Mouse (Mus musculus): ENCODE results near the gene Crocc2. TPM values are rescaled to one million over a fixed set of nuclear protein-coding genes. Genes with fewer than 3 reads are reported as not detected.

Gene Crocc2
- polyA plus RNA-seq (2015; fragmentation: Nextera tagmentation; extraction: Ambion mirVana), result 2.8 and 5.8 TPM in 2 replicates

GRCm38 (mm10) chr1:93168295-93168775 lies at the start of gene Crocc2:
Gene Crocc2 (plus strand): TSS chr1:93168725.
- WGBS, result 37% methylated on average over 10 of the region's 10 CpGs
- ATAC-seq (ENCODE audit: insufficient number of reproducible peaks, low FRiP score, low TSS enrichment, low read depth), result no peak
- no peaks in the 10 kb centered on the region for H3K9me3 ChIP-seq (replicated peaks)
- H3K4me2 ChIP-seq (replicated peaks), result no peak within 1 kb of the TSS
- no peak within 1 kb of the TSS for H3K9ac ChIP-seq
- H3K36me3 ChIP-seq, result no peaks in the 10 kb centered on the region
- H3K27me3 ChIP-seq, result peaks cover 7% of the 10 kb centered on the region; the same call in 1 of the 2 replicates
- no peak within 1 kb of the TSS for H3K27ac ChIP-seq (replicated peaks)
- H3K4me1 ChIP-seq, result no peaks in the 10 kb centered on the region
- no peak within 1 kb of the TSS for H3K4me3 ChIP-seq (replicated peaks)

- Histone ChIP-seq H3K36me3 (no peaks in the 10 kb centered on the region), H3K9ac (no peak overlapping the region), H3K4me2 (replicated peaks) (no peak overlapping the region), H3K4me1 (peaks cover 14% of the 10 kb centered on the region), H3K27ac (replicated peaks) (no peak overlapping the region), H3K27me3 (no peaks in the 10 kb centered on the region), H3K9me3 (replicated peaks) (no peaks in the 10 kb centered on the region), H3K4me3 (replicated peaks) (no peak overlapping the region)
- 39% methylated on average over 4 of the region's 4 CpGs for WGBS
- ATAC-seq (ENCODE audit: insufficient number of reproducible peaks, low FRiP score, low TSS enrichment, low read depth), result no peak
Observed at GRCm38 (mm10) chr1:93118816-93119215, 49.7 kb upstream of the Crocc2 start.

- no peaks in the 10 kb centered on the region for H3K36me3 ChIP-seq
- H3K4me3 ChIP-seq (replicated peaks), result no peak overlapping the region
- H3K4me1 ChIP-seq, result 0 out of 2 replicates have a peak, but pooled peaks cover 10% of the 10 kb centered on the region
- no peak overlapping the region for H3K9ac ChIP-seq
- peak; percentile 70; the same call in 1 of the 2 replicates for ATAC-seq (ENCODE audit: insufficient number of reproducible peaks, low FRiP score, low TSS enrichment, low read depth)
- no peak overlapping the region for H3K4me2 ChIP-seq (replicated peaks)
- no peaks in the 10 kb centered on the region for H3K27me3 ChIP-seq
- H3K9me3 ChIP-seq (replicated peaks), result no peaks in the 10 kb centered on the region
- 43% methylated on average over 11 of the region's 11 CpGs for WGBS
- H3K27ac ChIP-seq (replicated peaks), result peak overlapping the region; percentile 80
Observed at GRCm38 (mm10) chr1:93123179-93123854, 45.2 kb upstream of the Crocc2 start.

DNA sequence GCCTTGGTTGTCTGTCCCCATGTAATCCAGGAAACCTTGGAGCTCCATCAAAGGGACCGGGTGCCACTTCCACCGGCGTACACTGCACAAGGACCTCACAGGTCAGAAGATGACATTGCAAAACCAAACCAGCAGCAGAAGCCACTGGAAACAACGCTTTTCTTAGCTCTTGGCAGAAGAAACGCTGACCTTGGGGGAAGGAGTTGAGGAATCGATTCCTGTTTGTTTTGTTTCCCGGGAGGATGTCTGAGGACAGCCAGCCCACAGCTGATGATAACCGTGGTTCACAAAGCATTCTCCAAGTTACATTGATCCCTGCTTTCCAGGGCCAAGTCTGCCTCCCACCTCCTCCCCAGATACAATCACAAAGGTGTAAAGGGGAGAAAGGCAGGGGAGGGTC lies 44.5 kb upstream of the Crocc2 start:
- Histone ChIP-seq H3K27me3 (no peaks in the 10 kb centered on the region), H3K27ac (replicated peaks) (peak overlapping the region; percentile 80), H3K9ac (no peak overlapping the region), H3K4me1 (peaks cover 10% of the 10 kb centered on the region; the same call in 1 of the 2 replicates), H3K36me3 (no peaks in the 10 kb centered on the region), H3K9me3 (replicated peaks) (no peaks in the 10 kb centered on the region), H3K4me2 (replicated peaks) (no peak overlapping the region), H3K4me3 (replicated peaks) (no peak overlapping the region)
- 56% methylated on average over 8 of the region's 8 CpGs for WGBS
- ATAC-seq (ENCODE audit: insufficient number of reproducible peaks, low FRiP score, low TSS enrichment, low read depth), result no peak

- Histone ChIP-seq H3K36me3 (no peaks in the 10 kb centered on the region), H3K27ac (replicated peaks) (no peak overlapping the region), H3K4me2 (replicated peaks) (no peak overlapping the region), H3K9ac (no peak overlapping the region), H3K4me3 (replicated peaks) (no peak overlapping the region), H3K9me3 (replicated peaks) (no peaks in the 10 kb centered on the region), H3K4me1 (peaks cover 10% of the 10 kb centered on the region; the same call in 1 of the 2 replicates), H3K27me3 (no peaks in the 10 kb centered on the region)
- ATAC-seq (ENCODE audit: insufficient number of reproducible peaks, low FRiP score, low TSS enrichment, low read depth), result no peak
- WGBS, result 48% methylated on average over 5 of the region's 5 CpGs
Observed at GRCm38 (mm10) chr1:93125256-93125655, 43.3 kb upstream of the Crocc2 start.

DNA sequence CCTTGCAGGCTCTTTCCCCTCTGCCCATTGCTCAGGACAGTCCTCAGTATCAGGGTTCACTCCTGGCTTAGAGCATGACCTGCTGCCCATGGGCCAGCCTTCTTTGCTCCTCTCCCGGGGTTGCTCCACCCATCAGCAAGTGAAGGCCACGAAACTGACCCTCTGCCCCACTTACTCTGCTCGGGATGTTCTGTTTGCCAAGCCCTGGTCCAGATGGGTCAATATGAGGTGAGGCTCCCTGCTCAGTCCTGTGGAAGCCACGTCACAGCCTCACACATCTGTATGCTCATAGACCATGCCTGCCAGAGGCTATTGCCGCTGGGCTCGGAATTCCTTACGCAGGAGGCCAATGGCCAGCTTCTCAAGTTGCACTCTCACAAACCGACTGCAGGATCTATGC lies 40.3 kb upstream of the Crocc2 start:
- H3K9ac ChIP-seq, result no peak overlapping the region
- no peak overlapping the region for H3K27ac ChIP-seq (replicated peaks)
- H3K4me2 ChIP-seq (replicated peaks), result no peak overlapping the region
- 75% methylated on average over 8 of the region's 8 CpGs for WGBS
- H3K36me3 ChIP-seq, result no peaks in the 10 kb centered on the region
- no peak overlapping the region for H3K4me3 ChIP-seq (replicated peaks)
- peaks cover 10% of the 10 kb centered on the region; the same call in 1 of the 2 replicates for H3K4me1 ChIP-seq
- no peaks in the 10 kb centered on the region for H3K9me3 ChIP-seq (replicated peaks)
- no peaks in the 10 kb centered on the region for H3K27me3 ChIP-seq
- ATAC-seq (ENCODE audit: insufficient number of reproducible peaks, low FRiP score, low TSS enrichment, low read depth), result no peak

- peaks cover 6% of the 10 kb centered on the region; the same call in 1 of the 2 replicates for H3K4me1 ChIP-seq
- H3K4me2 ChIP-seq (replicated peaks), result no peak overlapping the region
- WGBS, result 12% methylated on average over 6 of the region's 6 CpGs
- no peak overlapping the region for H3K9ac ChIP-seq
- H3K27ac ChIP-seq (replicated peaks), result no peak overlapping the region
- H3K27me3 ChIP-seq, result no peaks in the 10 kb centered on the region
- no peak for ATAC-seq (ENCODE audit: insufficient number of reproducible peaks, low FRiP score, low TSS enrichment, low read depth)
- H3K36me3 ChIP-seq, result no peaks in the 10 kb centered on the region
- H3K4me3 ChIP-seq (replicated peaks), result no peak overlapping the region
- no peaks in the 10 kb centered on the region for H3K9me3 ChIP-seq (replicated peaks)
Observed at GRCm38 (mm10) chr1:93128710-93129349, 39.7 kb upstream of the Crocc2 start.

DNA sequence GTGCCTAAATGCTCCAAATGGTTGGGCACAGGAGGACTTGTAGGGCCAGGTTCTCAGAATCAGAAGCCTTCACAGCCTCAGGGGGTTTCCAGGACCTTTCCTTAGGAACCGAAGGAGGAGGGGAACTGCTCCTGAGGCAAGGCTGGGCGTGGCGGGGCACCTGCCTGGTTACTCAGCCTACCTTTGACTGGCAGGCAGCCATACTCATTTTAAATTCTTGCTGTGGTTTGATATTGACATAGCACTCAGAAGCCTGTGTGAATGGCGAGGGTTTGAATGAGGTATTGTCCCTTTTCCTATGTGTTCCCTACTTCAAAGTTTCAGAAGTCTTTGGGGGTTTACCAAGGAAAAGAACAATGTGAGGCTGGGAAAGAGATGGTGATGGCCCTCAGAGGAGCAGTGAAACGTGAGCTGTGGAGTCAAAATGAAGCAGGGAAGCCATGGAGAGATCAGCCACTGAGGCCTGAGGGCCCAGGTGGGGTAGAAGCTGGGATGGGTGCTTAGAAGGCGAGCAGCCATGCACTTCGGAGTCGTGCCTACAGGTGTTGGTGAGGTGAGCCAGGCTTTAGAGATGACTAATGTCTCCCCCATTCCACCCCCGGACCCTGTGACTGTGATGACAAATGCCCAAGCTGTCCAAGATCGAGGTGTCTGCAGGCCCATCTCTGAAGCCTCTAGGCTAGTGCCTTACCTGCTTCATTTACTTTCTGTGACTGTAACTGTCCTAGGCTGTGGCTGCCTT lies 38.1 kb upstream of the Crocc2 start:
- H3K27ac ChIP-seq (replicated peaks), result no peak overlapping the region
- no peak overlapping the region for H3K4me3 ChIP-seq (replicated peaks)
- no peaks in the 10 kb centered on the region; the same call in 1 of the 2 replicates for H3K4me1 ChIP-seq
- H3K9ac ChIP-seq, result no peak overlapping the region
- H3K9me3 ChIP-seq (replicated peaks), result no peaks in the 10 kb centered on the region
- H3K36me3 ChIP-seq, result no peaks in the 10 kb centered on the region
- no peaks in the 10 kb centered on the region for H3K27me3 ChIP-seq
- no peak overlapping the region for H3K4me2 ChIP-seq (replicated peaks)
- 64% methylated on average over 10 of the region's 10 CpGs for WGBS
- no peak for ATAC-seq (ENCODE audit: insufficient number of reproducible peaks, low FRiP score, low TSS enrichment, low read depth)

- 66% methylated on average over 8 of the region's 8 CpGs for WGBS
- H3K4me1 ChIP-seq, result no peaks in the 10 kb centered on the region; the same call in 1 of the 2 replicates
- H3K9me3 ChIP-seq (replicated peaks), result no peaks in the 10 kb centered on the region
- H3K9ac ChIP-seq, result no peak overlapping the region
- H3K36me3 ChIP-seq, result no peaks in the 10 kb centered on the region
- no peak overlapping the region for H3K4me3 ChIP-seq (replicated peaks)
- H3K4me2 ChIP-seq (replicated peaks), result no peak overlapping the region
- H3K27me3 ChIP-seq, result no peaks in the 10 kb centered on the region
- ATAC-seq (ENCODE audit: insufficient number of reproducible peaks, low FRiP score, low TSS enrichment, low read depth), result no peak
- no peak overlapping the region for H3K27ac ChIP-seq (replicated peaks)
Observed at GRCm38 (mm10) chr1:93132676-93133075, 35.8 kb upstream of the Crocc2 start.

- Histone ChIP-seq H3K27me3 (no peaks in the 10 kb centered on the region), H3K4me1 (no peaks in the 10 kb centered on the region), H3K9me3 (replicated peaks) (no peaks in the 10 kb centered on the region), H3K4me3 (replicated peaks) (no peak within 1 kb of the TSS), H3K36me3 (no peaks in the 10 kb centered on the region), H3K9ac (no peak within 1 kb of the TSS), H3K4me2 (replicated peaks) (no peak within 1 kb of the TSS), H3K27ac (replicated peaks) (no peak within 1 kb of the TSS)
- no peak for ATAC-seq (ENCODE audit: insufficient number of reproducible peaks, low FRiP score, low TSS enrichment, low read depth)
- WGBS, result 85% methylated on average over 12 of the region's 12 CpGs
Observed at GRCm38 (mm10) chr1:93135036-93135526, 33.4 kb upstream of the Crocc2 start, which contains the start of gene Agxt. Gene Agxt (plus strand): TSS chr1:93135240.

DNA sequence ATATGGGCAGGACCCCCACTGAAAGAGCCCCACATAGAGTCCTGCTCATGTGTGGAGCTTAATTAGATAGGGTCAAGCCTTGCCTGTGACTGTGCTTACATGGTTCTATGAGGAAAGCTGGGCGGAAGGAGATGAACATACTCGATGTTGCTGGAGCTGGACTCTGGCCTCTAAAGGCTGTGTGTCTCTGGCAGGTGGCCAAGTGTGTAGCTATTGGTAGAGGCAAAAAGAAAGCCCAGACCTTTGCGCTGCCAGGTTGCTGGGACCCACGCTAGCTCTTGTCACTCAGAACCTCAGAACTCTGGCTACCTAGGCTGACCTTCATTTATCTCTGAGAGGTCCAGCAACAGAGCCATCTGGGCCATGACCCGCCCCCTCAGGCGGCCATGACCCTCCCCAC lies 30.0 kb upstream of the Crocc2 start:
- no peak for ATAC-seq (ENCODE audit: insufficient number of reproducible peaks, low FRiP score, low TSS enrichment, low read depth)
- no peaks in the 10 kb centered on the region for H3K36me3 ChIP-seq
- no peaks in the 10 kb centered on the region for H3K9me3 ChIP-seq (replicated peaks)
- no peak overlapping the region for H3K4me2 ChIP-seq (replicated peaks)
- no peak overlapping the region for H3K27ac ChIP-seq (replicated peaks)
- no peaks in the 10 kb centered on the region for H3K27me3 ChIP-seq
- no peak overlapping the region for H3K9ac ChIP-seq
- no peaks in the 10 kb centered on the region for H3K4me1 ChIP-seq
- H3K4me3 ChIP-seq (replicated peaks), result no peak overlapping the region
- WGBS, result 81% methylated on average over 6 of the region's 6 CpGs
